Mouse (Mus musculus): ENCODE results near the gene Btbd11. TPM values are rescaled to one million over a fixed set of nuclear protein-coding genes. Genes with fewer than 3 reads are reported as not detected.

Btbd11 gene
- total and polyA plus RNA-seq, 3 experiments: 10.1 to 18.5 (median 15.4) TPM

DNA sequence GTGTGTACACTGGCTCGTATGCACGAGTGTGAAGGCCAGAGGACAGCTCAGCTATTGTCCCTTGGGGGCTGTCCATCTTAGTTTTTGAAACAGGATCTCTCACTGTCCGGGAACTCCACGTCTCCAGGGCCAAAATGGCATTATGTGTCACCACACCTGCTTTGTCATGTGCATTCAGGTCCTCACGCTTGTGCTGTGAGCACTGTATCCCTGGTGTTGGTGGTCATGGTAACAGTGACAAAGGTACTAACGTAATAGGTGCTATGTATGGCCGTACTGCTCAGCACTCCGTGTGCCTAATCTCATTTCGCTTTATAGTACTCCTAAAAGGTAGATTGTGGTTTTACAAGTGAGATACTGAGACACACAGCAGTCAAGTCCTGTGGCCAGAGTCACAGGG, 116.0 kb downstream of the Btbd11 start:
- no peak overlapping the region for H3K27ac ChIP-seq (ENCODE audit: insufficient read depth, low read depth)
- peaks cover 0 to 17% of the 10 kb centered on the region in 2 experiments for H3K36me3 ChIP-seq (replicated peaks in 1 of 2; ENCODE audit: control insufficient read depth in 1 of 2, insufficient read depth in 1 of 2, low read length in 1 of 2)
- H3K27me3 ChIP-seq (replicated peaks): no peaks in the 10 kb centered on the region
- H3K9ac ChIP-seq (ENCODE audit: insufficient read depth, low read depth): no peak overlapping the region
- in situ Hi-C loops (cut with MboI; ENCODE audit: low pct_ligation_motif_present, low pct_unique_long_range_greater_than_20kb, low sequenced_read_pairs): no loop called here
- H3K9me3 ChIP-seq (replicated peaks; ENCODE audit: low read length): no peaks in the 10 kb centered on the region
- no peaks in the 10 kb centered on the region for H3K79me2 ChIP-seq (replicated peaks; ENCODE audit: control insufficient read depth, extremely low read depth, insufficient read depth, poor library complexity, severe bottlenecking)
- peaks cover 13 to 56% of the 10 kb centered on the region in 2 experiments for H3K4me1 ChIP-seq (ENCODE audit: control insufficient read depth in 1 of 2, insufficient read depth in 2 of 2)
- dilution Hi-C loops (cut with MboI; ENCODE audit: extremely low pct_ligation_motif_present, extremely low pct_unique_long_range_greater_than_20kb, low sequenced_read_pairs): no loop called here
- TF ChIP-seq ZC3H11A (IDR thresholded peaks at IDR 0.05; ENCODE audit: low read depth, low read length) (no peak), EP300 (IDR thresholded peaks at IDR 0.05; ENCODE audit: low read length) (0 out of 2 replicates have a peak, but pooled peaks have one; percentile 1), BHLHE40 (IDR thresholded peaks at IDR 0.05; ENCODE audit: low read depth, low read length) (peak; percentile 75)
- H3K4me2 ChIP-seq (ENCODE audit: insufficient read depth, low read depth, poor library complexity, severe bottlenecking): peak overlapping the region; percentile 86
- DNase-seq (ENCODE audit: extremely low read depth): peak; percentile 38
- no peak overlapping the region for H3K4me3 ChIP-seq (replicated peaks in 1 of 3; ENCODE audit: low read depth in 2 of 3, low read length in 2 of 3, poor library complexity in 1 of 3)

DNA sequence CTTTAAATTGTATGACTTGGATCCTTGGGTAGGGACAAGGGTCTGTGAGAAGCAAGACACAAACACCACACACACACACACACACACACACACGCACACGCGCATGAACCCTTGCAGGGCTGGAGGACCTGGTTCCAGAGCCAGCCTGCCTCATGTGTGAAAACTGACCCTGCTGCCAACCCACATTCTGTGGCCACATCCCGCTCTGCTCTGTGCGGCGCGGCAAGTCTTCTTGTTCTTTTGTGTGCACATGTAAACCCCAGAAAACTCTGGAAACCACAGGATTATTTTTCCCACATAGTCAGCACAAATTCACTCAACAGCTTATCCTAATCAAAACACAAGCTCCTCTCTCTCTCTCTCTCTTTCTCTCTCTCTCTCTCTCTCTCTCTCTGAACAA, 116.8 kb downstream of the Btbd11 start:
- no peak overlapping the region for H3K4me3 ChIP-seq (replicated peaks in 1 of 3; ENCODE audit: low read depth in 2 of 3, low read length in 2 of 3, poor library complexity in 1 of 3)
- DNase-seq (ENCODE audit: extremely low read depth): no peak
- peaks cover 13 to 59% of the 10 kb centered on the region in 2 experiments for H3K4me1 ChIP-seq (ENCODE audit: control insufficient read depth in 1 of 2, insufficient read depth in 2 of 2)
- in situ Hi-C loops (cut with MboI; ENCODE audit: low pct_ligation_motif_present, low pct_unique_long_range_greater_than_20kb, low sequenced_read_pairs) (no loop called here), dilution Hi-C loops (cut with MboI; ENCODE audit: extremely low pct_ligation_motif_present, extremely low pct_unique_long_range_greater_than_20kb, low sequenced_read_pairs) (no loop called here)
- H3K27ac ChIP-seq (ENCODE audit: insufficient read depth, low read depth): no peak overlapping the region
- H3K4me2 ChIP-seq (ENCODE audit: insufficient read depth, low read depth, poor library complexity, severe bottlenecking): no peak overlapping the region
- no peaks in the 10 kb centered on the region for H3K27me3 ChIP-seq (replicated peaks)
- no peak for TF ChIP-seq POLR2A (IDR thresholded peaks at IDR 0.05; ENCODE audit: low read depth, low read length)
- TF ChIP-seq EP300 (IDR thresholded peaks at IDR 0.05; ENCODE audit: low read length): no peak
- no peak for TF ChIP-seq CHD1 (IDR thresholded peaks at IDR 0.05; ENCODE audit: low read depth, low read length)
- no peak for TF ChIP-seq CTCF (conservative IDR thresholded peaks at IDR 0.05 in 1 of 2, IDR thresholded peaks at IDR 0.05 in 1 of 2; ENCODE audit: low read depth in 2 of 2, low read length in 2 of 2)
- TF ChIP-seq UBTF (IDR thresholded peaks at IDR 0.05; ENCODE audit: low read depth, low read length): no peak
- no peak for TF ChIP-seq CHD2 (IDR thresholded peaks at IDR 0.05; ENCODE audit: low read length)
- TF ChIP-seq JUND (conservative IDR thresholded peaks at IDR 0.05; ENCODE audit: low read depth, low read length): no peak
- TF ChIP-seq ZNF384 (IDR thresholded peaks at IDR 0.05; ENCODE audit: low read depth, low read length): no peak
- no peak for TF ChIP-seq ETS1 (conservative IDR thresholded peaks at IDR 0.05; ENCODE audit: low read depth, low read length)
- TF ChIP-seq TBP (conservative IDR thresholded peaks at IDR 0.05; ENCODE audit: low read depth, low read length): no peak
- TF ChIP-seq SIN3A (IDR thresholded peaks at IDR 0.05; ENCODE audit: low read length): no peak
- TF ChIP-seq KAT2A (IDR thresholded peaks at IDR 0.05; ENCODE audit: insufficient replicate concordance, low read length): no peak
- no peak for TF ChIP-seq BHLHE40 (IDR thresholded peaks at IDR 0.05; ENCODE audit: low read depth, low read length)
- no peak overlapping the region for H3K9ac ChIP-seq (ENCODE audit: insufficient read depth, low read depth)
- H3K36me3 ChIP-seq (replicated peaks in 1 of 2; ENCODE audit: control insufficient read depth in 1 of 2, insufficient read depth in 1 of 2, low read length in 1 of 2): peaks cover 0 to 17% of the 10 kb centered on the region in 2 experiments
- no peaks in the 10 kb centered on the region for H3K79me2 ChIP-seq (replicated peaks; ENCODE audit: control insufficient read depth, extremely low read depth, insufficient read depth, poor library complexity, severe bottlenecking)
- no peaks in the 10 kb centered on the region for H3K9me3 ChIP-seq (replicated peaks; ENCODE audit: low read length)

Measured in CH12.LX (cell line).